Mouse (Mus musculus): ENCODE results near the gene Nkx6-1. TPM values are rescaled to one million over a fixed set of nuclear protein-coding genes. Genes with fewer than 3 reads are reported as not detected.

Nkx6-1 gene
- 0.06 and 0.27 TPM in 2 replicates for polyA plus RNA-seq (2012; rRNA removed; ENCODE audit: low replicate concordance)

GRCm38 (mm10) chr5:101664945-101665615 is at the start of gene Nkx6-1:
Nkx6-1 (minus strand) TSS chr5:101664996.

Other genes starting within 250 kb of the Nkx6-1 start
- gene Cds1, start 100.1 kb upstream of the Nkx6-1 start, polyA plus RNA-seq (2012; rRNA removed; ENCODE audit: low replicate concordance): 6.2 and 14.8 TPM in 2 replicates

All from mammary gland, adult 2 months (tissue).